Mouse (Mus musculus) olfactory bulb, adult 2 months (tissue): ENCODE data around the gene C1qtnf6.

ENCODE experiments used
- CTCF ChIP-seq: fragments of 200-500 bp; IDR thresholded peaks from 2 replicates; pipeline ENCODE4 v1.5.1; 2012; ENCODE audit warnings: low read depth, mild to moderate bottlenecking, low read length, moderate library complexity; ENCODE audit not compliant: insufficient read depth
- POLR2A ChIP-seq: fragments of 200-500 bp; IDR thresholded peaks from 2 replicates; pipeline ENCODE4 v1.6.1; 2012; ENCODE audit warnings: mild to moderate bottlenecking, low read depth, low read length, moderate library complexity; ENCODE audit not compliant: insufficient read depth

DNA sequence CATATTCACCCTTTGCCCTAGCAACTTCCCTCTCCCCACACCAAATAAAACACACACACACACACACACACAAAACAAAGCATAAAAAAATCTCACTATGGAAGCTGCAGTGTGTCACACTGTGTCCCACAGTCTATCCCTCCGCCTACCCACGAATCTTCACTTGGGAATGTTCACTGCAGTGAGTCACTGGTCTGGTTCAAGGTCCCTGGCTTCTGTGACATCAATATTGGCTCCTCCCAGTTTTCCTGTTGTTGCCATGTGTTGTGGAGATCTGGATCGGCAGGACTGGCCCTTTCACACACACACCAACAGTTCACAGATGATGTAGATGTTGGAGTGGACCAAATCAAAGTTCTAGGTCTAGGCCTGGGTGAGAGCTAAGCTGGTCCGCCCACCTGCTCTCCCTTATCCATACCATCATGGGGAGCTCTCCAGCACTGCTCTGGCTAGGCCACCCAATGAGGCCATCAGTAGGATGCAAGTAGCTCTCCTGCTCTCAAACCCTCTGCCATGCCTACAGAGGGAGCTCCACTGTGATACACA lies 18.0 kb upstream of the C1qtnf6 start:
- TF ChIP-seq POLR2A (no peak), CTCF (no peak)
